Mouse (Mus musculus): ENCODE data around the gene Tspan1. TPM values are rescaled to one million over a fixed set of nuclear protein-coding genes. Genes with fewer than 3 reads are reported as not detected.

Gene Tspan1
- polyA plus RNA-seq, 1 experiment: not detected

DNA sequence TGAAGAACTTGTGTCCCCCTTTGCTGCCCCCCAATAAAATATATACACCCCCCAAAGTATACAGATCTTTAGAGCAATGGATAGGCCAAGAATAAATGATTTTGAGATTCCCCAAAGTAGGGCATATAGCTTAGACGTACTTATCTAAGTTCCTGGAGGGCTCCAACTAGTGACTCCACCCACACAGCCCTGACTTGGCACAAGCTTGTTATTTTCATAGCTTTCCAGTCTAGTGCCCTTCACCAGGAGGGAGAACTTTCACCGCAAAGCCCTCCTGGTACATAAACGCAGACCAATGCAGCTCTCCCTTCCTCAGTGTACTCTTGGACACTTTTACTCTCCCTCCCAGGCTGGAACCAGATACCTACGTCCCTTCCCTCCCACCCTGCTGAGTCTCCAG lies 5.3 kb downstream of the Tspan1 start:
- Histone ChIP-seq H3K27ac (ENCODE audit: insufficient read depth, low read length) (no peak overlapping the region), H3K9me3 (replicated peaks; ENCODE audit: control insufficient read depth, insufficient read depth, low read length, poor library complexity, severe bottlenecking) (no peaks in the 10 kb centered on the region), H3K27me3 (ENCODE audit: control insufficient read depth, insufficient read depth, low read length, poor library complexity, severe bottlenecking) (no peaks in the 10 kb centered on the region), H3K4me3 (ENCODE audit: low read depth, low read length) (no peak overlapping the region), H3K36me3 (ENCODE audit: control insufficient read depth, insufficient read depth, low read length, poor library complexity, severe bottlenecking) (peaks cover 25% of the 10 kb centered on the region), H3K4me1 (ENCODE audit: control insufficient read depth, insufficient read depth, low read length) (peaks cover 5% of the 10 kb centered on the region), H3K9ac (ENCODE audit: low read depth, poor library complexity, severe bottlenecking) (no peak overlapping the region)
- TF ChIP-seq POLR2A (IDR thresholded peaks at IDR 0.05; ENCODE audit: insufficient read depth, low read length): no peak
- TF ChIP-seq CTCF (IDR thresholded peaks at IDR 0.05; ENCODE audit: low read depth, low read length): no peak
- no peak for TF ChIP-seq EP300 (IDR thresholded peaks at IDR 0.05; ENCODE audit: insufficient read depth, low read depth, low read length)

DNA sequence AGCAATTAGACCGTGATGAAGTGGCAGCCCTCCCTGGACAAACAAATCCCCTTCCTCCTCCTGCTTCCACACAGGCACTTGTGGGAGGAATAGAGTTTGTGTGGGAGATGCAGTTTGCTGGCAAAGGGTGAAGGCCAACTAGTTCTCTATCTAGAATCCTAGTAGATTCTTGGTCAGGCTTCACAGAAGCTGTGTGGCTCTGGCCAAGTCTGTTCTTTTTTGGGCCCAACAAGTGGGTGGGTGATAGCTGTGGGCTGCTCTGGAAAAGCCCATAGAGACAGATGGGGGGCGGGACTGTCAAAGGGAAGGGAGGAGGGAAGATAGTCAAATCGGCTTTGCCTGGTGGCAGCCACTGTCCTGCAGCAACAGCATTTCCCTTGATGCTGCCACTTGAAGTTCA lies 6.6 kb downstream of the Tspan1 start:
- Histone ChIP-seq H3K9ac (ENCODE audit: low read depth, poor library complexity, severe bottlenecking) (no peak overlapping the region), H3K4me1 (ENCODE audit: control insufficient read depth, insufficient read depth, low read length) (peaks cover 4% of the 10 kb centered on the region), H3K27ac (ENCODE audit: insufficient read depth, low read length) (no peak overlapping the region), H3K9me3 (replicated peaks; ENCODE audit: control insufficient read depth, insufficient read depth, low read length, poor library complexity, severe bottlenecking) (no peaks in the 10 kb centered on the region), H3K36me3 (ENCODE audit: control insufficient read depth, insufficient read depth, low read length, poor library complexity, severe bottlenecking) (peaks cover 37% of the 10 kb centered on the region), H3K4me3 (ENCODE audit: low read depth, low read length) (no peak overlapping the region), H3K27me3 (ENCODE audit: control insufficient read depth, insufficient read depth, low read length, poor library complexity, severe bottlenecking) (no peaks in the 10 kb centered on the region)
- TF ChIP-seq POLR2A (IDR thresholded peaks at IDR 0.05; ENCODE audit: insufficient read depth, low read length) (no peak), CTCF (IDR thresholded peaks at IDR 0.05; ENCODE audit: low read depth, low read length) (no peak), EP300 (IDR thresholded peaks at IDR 0.05; ENCODE audit: insufficient read depth, low read depth, low read length) (no peak)

GRCm38 (mm10) chr4:116159912-116160311 lies 7.5 kb downstream of the Tspan1 start:
- no peak overlapping the region for H3K9ac ChIP-seq (ENCODE audit: low read depth, poor library complexity, severe bottlenecking)
- H3K27ac ChIP-seq (ENCODE audit: insufficient read depth, low read length): no peak overlapping the region
- H3K4me1 ChIP-seq (ENCODE audit: control insufficient read depth, insufficient read depth, low read length): peaks cover 3% of the 10 kb centered on the region
- H3K4me3 ChIP-seq (ENCODE audit: low read depth, low read length): no peak overlapping the region
- H3K27me3 ChIP-seq (ENCODE audit: control insufficient read depth, insufficient read depth, low read length, poor library complexity, severe bottlenecking): no peaks in the 10 kb centered on the region
- TF ChIP-seq EP300 (IDR thresholded peaks at IDR 0.05; ENCODE audit: insufficient read depth, low read depth, low read length): no peak
- TF ChIP-seq CTCF (IDR thresholded peaks at IDR 0.05; ENCODE audit: low read depth, low read length): no peak
- TF ChIP-seq POLR2A (IDR thresholded peaks at IDR 0.05; ENCODE audit: insufficient read depth, low read length): no peak
- peaks cover 41% of the 10 kb centered on the region for H3K36me3 ChIP-seq (ENCODE audit: control insufficient read depth, insufficient read depth, low read length, poor library complexity, severe bottlenecking)
- no peaks in the 10 kb centered on the region for H3K9me3 ChIP-seq (replicated peaks; ENCODE audit: control insufficient read depth, insufficient read depth, low read length, poor library complexity, severe bottlenecking)

DNA sequence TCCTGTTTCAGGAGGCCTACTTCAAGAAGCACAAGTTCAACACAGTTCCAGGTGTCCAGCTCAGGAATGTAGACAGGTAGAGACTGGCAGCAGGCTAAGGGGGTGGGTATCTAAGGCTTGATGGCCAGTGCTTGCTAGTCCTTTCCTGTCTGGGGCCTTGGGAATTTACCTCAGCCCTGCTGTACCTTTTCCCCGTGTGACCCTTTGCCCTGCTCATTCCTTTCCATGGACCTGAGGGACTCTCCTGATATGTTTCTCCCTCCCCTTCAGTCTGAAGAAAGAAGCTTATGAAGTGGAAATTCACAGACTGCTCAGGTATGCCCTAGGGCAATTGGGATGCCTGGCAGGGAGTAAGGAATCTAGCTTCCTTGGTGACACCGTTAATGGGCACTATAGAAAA lies 9.5 kb downstream of the Tspan1 start:
- H3K27ac ChIP-seq (ENCODE audit: insufficient read depth, low read length): no peak overlapping the region
- no peaks in the 10 kb centered on the region for H3K9me3 ChIP-seq (replicated peaks; ENCODE audit: control insufficient read depth, insufficient read depth, low read length, poor library complexity, severe bottlenecking)
- H3K4me3 ChIP-seq (ENCODE audit: low read depth, low read length): no peak overlapping the region
- TF ChIP-seq CTCF (IDR thresholded peaks at IDR 0.05; ENCODE audit: low read depth, low read length): no peak
- no peak for TF ChIP-seq POLR2A (IDR thresholded peaks at IDR 0.05; ENCODE audit: insufficient read depth, low read length)
- TF ChIP-seq EP300 (IDR thresholded peaks at IDR 0.05; ENCODE audit: insufficient read depth, low read depth, low read length): no peak
- H3K4me1 ChIP-seq (ENCODE audit: control insufficient read depth, insufficient read depth, low read length): no peaks in the 10 kb centered on the region
- no peak overlapping the region for H3K9ac ChIP-seq (ENCODE audit: low read depth, poor library complexity, severe bottlenecking)
- H3K36me3 ChIP-seq (ENCODE audit: control insufficient read depth, insufficient read depth, low read length, poor library complexity, severe bottlenecking): peaks cover 54% of the 10 kb centered on the region
- no peaks in the 10 kb centered on the region for H3K27me3 ChIP-seq (ENCODE audit: control insufficient read depth, insufficient read depth, low read length, poor library complexity, severe bottlenecking)

DNA sequence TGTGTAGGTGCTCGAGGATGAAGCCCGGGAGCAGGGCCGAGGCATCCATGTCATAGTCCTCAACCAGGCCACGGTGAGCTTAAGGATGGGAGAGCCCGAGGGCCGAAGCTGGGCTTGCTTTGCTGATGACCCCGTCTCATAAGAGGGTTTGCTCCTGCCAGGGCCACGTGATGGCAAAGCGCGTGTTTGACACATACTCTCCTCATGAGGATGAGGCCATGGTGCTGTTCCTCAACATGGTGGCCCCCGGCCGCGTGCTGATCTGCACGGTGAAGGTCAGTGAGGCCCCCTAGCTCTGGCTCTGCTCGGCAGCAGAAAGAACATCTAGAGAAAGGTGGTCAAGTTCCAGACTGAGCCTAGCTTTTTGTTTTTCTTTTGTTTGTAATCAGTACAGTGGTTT lies 14.7 kb downstream of the Tspan1 start:
- H3K27me3 ChIP-seq (ENCODE audit: control insufficient read depth, insufficient read depth, low read length, poor library complexity, severe bottlenecking): no peaks in the 10 kb centered on the region
- no peak overlapping the region for H3K9ac ChIP-seq (ENCODE audit: low read depth, poor library complexity, severe bottlenecking)
- peaks cover 33% of the 10 kb centered on the region for H3K36me3 ChIP-seq (ENCODE audit: control insufficient read depth, insufficient read depth, low read length, poor library complexity, severe bottlenecking)
- H3K9me3 ChIP-seq (replicated peaks; ENCODE audit: control insufficient read depth, insufficient read depth, low read length, poor library complexity, severe bottlenecking): no peaks in the 10 kb centered on the region
- H3K27ac ChIP-seq (ENCODE audit: insufficient read depth, low read length): no peak overlapping the region
- TF ChIP-seq POLR2A (IDR thresholded peaks at IDR 0.05; ENCODE audit: insufficient read depth, low read length) (no peak), EP300 (IDR thresholded peaks at IDR 0.05; ENCODE audit: insufficient read depth, low read depth, low read length) (no peak), CTCF (IDR thresholded peaks at IDR 0.05; ENCODE audit: low read depth, low read length) (no peak)
- no peak overlapping the region for H3K4me3 ChIP-seq (ENCODE audit: low read depth, low read length)
- peaks cover 5% of the 10 kb centered on the region for H3K4me1 ChIP-seq (ENCODE audit: control insufficient read depth, insufficient read depth, low read length)

GRCm38 (mm10) chr4:116151238-116151637 lies 16.2 kb downstream of the Tspan1 start, which contains the start of gene Lurap1:
Gene Lurap1 (minus strand): TSS chr4:116151338.
- Histone ChIP-seq H3K4me1 (ENCODE audit: control insufficient read depth, insufficient read depth, low read length) (peaks cover 5% of the 10 kb centered on the region), H3K4me3 (ENCODE audit: low read depth, low read length) (peak within 1 kb of the TSS; percentile 94), H3K36me3 (ENCODE audit: control insufficient read depth, insufficient read depth, low read length, poor library complexity, severe bottlenecking) (peaks cover 23% of the 10 kb centered on the region), H3K27ac (ENCODE audit: insufficient read depth, low read length) (peak within 1 kb of the TSS; percentile 53), H3K27me3 (ENCODE audit: control insufficient read depth, insufficient read depth, low read length, poor library complexity, severe bottlenecking) (no peaks in the 10 kb centered on the region), H3K9me3 (replicated peaks; ENCODE audit: control insufficient read depth, insufficient read depth, low read length, poor library complexity, severe bottlenecking) (no peaks in the 10 kb centered on the region), H3K9ac (ENCODE audit: low read depth, poor library complexity, severe bottlenecking) (peak within 1 kb of the TSS; percentile 97)
- TF ChIP-seq CTCF (IDR thresholded peaks at IDR 0.05; ENCODE audit: low read depth, low read length): no peak
- TF ChIP-seq POLR2A (IDR thresholded peaks at IDR 0.05; ENCODE audit: insufficient read depth, low read length): no peak
- no peak for TF ChIP-seq EP300 (IDR thresholded peaks at IDR 0.05; ENCODE audit: insufficient read depth, low read depth, low read length)
